Mouse (Mus musculus): ENCODE results near the gene P2ry6. TPM values are rescaled to one million over a fixed set of nuclear protein-coding genes. Genes with fewer than 3 reads are reported as not detected.

P2ry6 gene
- total RNA-seq, 2 experiments from 2014 or later: 3.9 to 5.6 TPM

GRCm38 (mm10) chr7:100990636-100991311, 16.3 kb upstream of the P2ry6 start:
- no peak for DNase-seq (ENCODE audit: extremely low spot score in 1 of 2, low spot score in 1 of 2)

- DNase-seq (ENCODE audit: extremely low spot score in 1 of 2, low spot score in 1 of 2): peak; percentile 51 to 73
These were observed 13.6 kb upstream of the P2ry6 start for GRCm38 (mm10) chr7:100988092-100988491.

GRCm38 (mm10) chr7:100984452-100985395, 10.3 kb upstream of the P2ry6 start:
- DNase-seq (ENCODE audit: extremely low spot score in 1 of 2, low spot score in 1 of 2): no peak

- DNase-seq (ENCODE audit: extremely low spot score in 1 of 2, low spot score in 1 of 2): no peak
These were observed 4.7 kb upstream of the P2ry6 start for GRCm38 (mm10) chr7:100979175-100979574.

- no peak for DNase-seq (ENCODE audit: extremely low spot score in 1 of 2, low spot score in 1 of 2)
These were observed 3.7 kb upstream of the P2ry6 start for GRCm38 (mm10) chr7:100978171-100978570.

GRCm38 (mm10) chr7:100972875-100973274, 1.6 kb downstream of the P2ry6 start:
- no peak for DNase-seq (ENCODE audit: extremely low spot score in 1 of 2, low spot score in 1 of 2)

- no peak for DNase-seq (ENCODE audit: extremely low spot score in 1 of 2, low spot score in 1 of 2)
These were observed 5.4 kb downstream of the P2ry6 start for GRCm38 (mm10) chr7:100968874-100969659.

- DNase-seq (ENCODE audit: extremely low spot score in 1 of 2, low spot score in 1 of 2): no peak
These were observed 6.1 kb downstream of the P2ry6 start for GRCm38 (mm10) chr7:100968376-100968775.

- DNase-seq (ENCODE audit: extremely low spot score in 1 of 2, low spot score in 1 of 2): no peak
These were observed 6.6 kb downstream of the P2ry6 start for GRCm38 (mm10) chr7:100967850-100968249.

- DNase-seq (ENCODE audit: extremely low spot score in 1 of 2, low spot score in 1 of 2): no peak
These were observed 8.4 kb downstream of the P2ry6 start for GRCm38 (mm10) chr7:100966014-100966413.

- DNase-seq (ENCODE audit: extremely low spot score in 1 of 2, low spot score in 1 of 2): no peak
These were observed 9.4 kb downstream of the P2ry6 start for GRCm38 (mm10) chr7:100965079-100965478.

GRCm38 (mm10) chr7:100964242-100964641, 10.2 kb downstream of the P2ry6 start:
- no peak for DNase-seq (ENCODE audit: extremely low spot score in 1 of 2, low spot score in 1 of 2)

GRCm38 (mm10) chr7:100963381-100963780, 11.1 kb downstream of the P2ry6 start:
- DNase-seq (ENCODE audit: extremely low spot score in 1 of 2, low spot score in 1 of 2): no peak

- DNase-seq (ENCODE audit: extremely low spot score in 1 of 2, low spot score in 1 of 2): no peak
These were observed 13.3 kb downstream of the P2ry6 start for GRCm38 (mm10) chr7:100961146-100961545.

- no peak for DNase-seq (ENCODE audit: extremely low spot score in 1 of 2, low spot score in 1 of 2)
These were observed 14.0 kb downstream of the P2ry6 start for GRCm38 (mm10) chr7:100960462-100960861.

GRCm38 (mm10) chr7:100958426-100958825, 16.0 kb downstream of the P2ry6 start:
- DNase-seq (ENCODE audit: extremely low spot score in 1 of 2, low spot score in 1 of 2): no peak

GRCm38 (mm10) chr7:100952686-100953085, 21.8 kb downstream of the P2ry6 start:
- no peak for DNase-seq (ENCODE audit: extremely low spot score in 1 of 2, low spot score in 1 of 2)

- DNase-seq (ENCODE audit: extremely low spot score in 1 of 2, low spot score in 1 of 2): no peak
These were observed 22.5 kb downstream of the P2ry6 start for GRCm38 (mm10) chr7:100951903-100952302.

- DNase-seq (ENCODE audit: extremely low spot score in 1 of 2, low spot score in 1 of 2): no peak
These were observed 23.9 kb downstream of the P2ry6 start for GRCm38 (mm10) chr7:100950481-100951010.

- no peak for DNase-seq (ENCODE audit: extremely low spot score in 1 of 2, low spot score in 1 of 2)
These were observed 24.4 kb downstream of the P2ry6 start for GRCm38 (mm10) chr7:100950031-100950430.
